Mouse (Mus musculus) olfactory bulb, adult 2 months (tissue): ENCODE data around the gene Nisch.

Source experiments
- CTCF ChIP-seq: fragments of 200-500 bp; IDR thresholded peaks from 2 replicates; pipeline ENCODE4 v1.5.1; 2012; ENCODE audit warnings: low read depth, mild to moderate bottlenecking, low read length, moderate library complexity; ENCODE audit not compliant: insufficient read depth
- POLR2A ChIP-seq: fragments of 200-500 bp; IDR thresholded peaks from 2 replicates; pipeline ENCODE4 v1.6.1; 2012; ENCODE audit warnings: mild to moderate bottlenecking, low read depth, low read length, moderate library complexity; ENCODE audit not compliant: insufficient read depth

- TF ChIP-seq CTCF (no peak), POLR2A (no peak)
These were observed 23.0 kb downstream of the Nisch start for GRCm38 (mm10) chr14:31193791-31194190.
